Mouse (Mus musculus): ENCODE measurements around the gene Xpnpep1. TPM values are rescaled to one million over a fixed set of nuclear protein-coding genes. Genes with fewer than 3 reads are reported as not detected.

The Xpnpep1 gene
- polyA plus RNA-seq, 1 experiment from 2014 or later, result 132 TPM

GRCm38 (mm10) chr19:53078271-53079085 lies 38.5 kb upstream of the Xpnpep1 start:
- Histone ChIP-seq H3K4me3 (replicated peaks; ENCODE audit: low read length) (no peak overlapping the region), H3K36me3 (ENCODE audit: control insufficient read depth, insufficient read depth) (no peaks in the 10 kb centered on the region), H3K4me2 (ENCODE audit: low read length) (no peak overlapping the region), H3K27ac (ENCODE audit: low read length) (no peak overlapping the region), H3K27me3 (replicated peaks; ENCODE audit: control insufficient read depth, insufficient read depth, low read length) (no peaks in the 10 kb centered on the region), H3K9ac (replicated peaks; ENCODE audit: low read depth, low read length) (no peak overlapping the region), H3K4me1 (replicated peaks; ENCODE audit: control insufficient read depth, insufficient read depth, low read length) (peaks cover 13% of the 10 kb centered on the region; the same call in 1 of the 2 replicates), H3K9me3 (ENCODE audit: control insufficient read depth, low read length) (no peaks in the 10 kb centered on the region)
- peak; percentile 51; the same call in 1 of the 2 replicates for ATAC-seq
- 63% methylated on average over 9 of the region's 9 CpGs for WGBS

DNA sequence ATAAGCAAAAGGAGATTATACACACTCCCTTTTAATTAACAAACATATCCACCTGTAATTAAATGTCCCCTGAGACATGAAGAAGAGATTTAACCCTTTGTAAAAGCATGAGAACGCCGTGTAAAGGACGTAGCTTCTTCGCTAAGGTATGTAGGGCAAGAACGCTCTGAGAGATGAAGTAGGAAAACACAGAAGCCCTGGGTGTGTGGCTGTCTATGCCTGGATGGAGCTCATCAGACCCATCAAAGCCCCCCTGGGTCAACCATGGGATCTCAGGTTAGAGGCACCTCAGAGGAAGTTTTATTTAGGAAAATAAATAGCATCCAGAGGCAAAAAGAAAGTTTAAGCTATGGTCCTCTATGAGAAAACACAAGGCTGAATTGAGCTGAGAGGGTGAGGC lies 37.3 kb upstream of the Xpnpep1 start:
- no peak overlapping the region for H3K4me2 ChIP-seq (ENCODE audit: low read length)
- H3K4me1 ChIP-seq (replicated peaks; ENCODE audit: control insufficient read depth, insufficient read depth, low read length), result peaks cover 13% of the 10 kb centered on the region; the same call in 1 of the 2 replicates
- ATAC-seq, result no peak
- no peak overlapping the region for H3K9ac ChIP-seq (replicated peaks; ENCODE audit: low read depth, low read length)
- no peaks in the 10 kb centered on the region for H3K36me3 ChIP-seq (ENCODE audit: control insufficient read depth, insufficient read depth)
- no peak overlapping the region for H3K27ac ChIP-seq (ENCODE audit: low read length)
- WGBS, result 91% methylated on average over 5 of the region's 5 CpGs
- no peaks in the 10 kb centered on the region for H3K9me3 ChIP-seq (ENCODE audit: control insufficient read depth, low read length)
- H3K27me3 ChIP-seq (replicated peaks; ENCODE audit: control insufficient read depth, insufficient read depth, low read length), result no peaks in the 10 kb centered on the region
- no peak overlapping the region for H3K4me3 ChIP-seq (replicated peaks; ENCODE audit: low read length)

DNA sequence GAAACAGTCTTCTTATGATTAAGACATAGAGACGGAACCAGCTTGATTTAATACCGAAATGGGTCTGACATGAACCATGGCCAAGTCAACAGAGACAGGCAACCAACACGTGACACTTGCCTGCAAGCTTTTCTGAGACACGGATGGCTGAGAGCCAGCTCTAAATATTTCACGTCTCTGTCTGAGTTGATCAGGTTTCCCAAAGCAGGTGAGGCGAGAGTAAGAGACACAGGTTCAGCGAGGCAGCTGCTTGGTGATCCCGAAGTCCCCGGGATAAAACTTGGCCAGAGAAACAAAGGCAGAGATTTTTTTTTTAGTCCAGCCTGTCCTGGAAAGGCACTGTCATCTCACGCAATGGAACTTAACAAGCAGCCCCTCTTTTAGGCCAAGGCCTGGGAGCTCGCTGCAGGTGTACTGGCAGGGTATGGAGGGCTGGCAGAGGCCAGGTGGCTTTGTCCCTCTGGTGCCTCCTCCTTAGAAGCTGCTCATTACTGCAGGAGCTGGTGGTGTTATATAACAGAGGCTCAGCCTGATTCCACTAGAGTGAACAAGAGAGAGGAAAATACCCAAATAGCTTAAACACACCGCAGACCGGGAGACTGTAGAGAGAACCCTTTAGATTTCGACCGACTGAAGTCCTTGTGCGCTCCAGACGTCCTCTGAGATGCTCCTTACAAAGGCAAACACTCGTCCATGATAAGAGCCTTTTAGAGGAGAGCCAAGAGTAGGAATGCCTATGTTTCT lies 36.4 kb upstream of the Xpnpep1 start:
- H3K4me3 ChIP-seq (replicated peaks; ENCODE audit: low read length), result no peak overlapping the region
- no peaks in the 10 kb centered on the region for H3K27me3 ChIP-seq (replicated peaks; ENCODE audit: control insufficient read depth, insufficient read depth, low read length)
- ATAC-seq, result no peak
- WGBS, result 71% methylated on average over 18 of the region's 18 CpGs
- no peak overlapping the region for H3K27ac ChIP-seq (ENCODE audit: low read length)
- H3K9me3 ChIP-seq (ENCODE audit: control insufficient read depth, low read length), result no peaks in the 10 kb centered on the region
- no peak overlapping the region for H3K4me2 ChIP-seq (ENCODE audit: low read length)
- H3K4me1 ChIP-seq (replicated peaks; ENCODE audit: control insufficient read depth, insufficient read depth, low read length), result peaks cover 18% of the 10 kb centered on the region; the same call in 1 of the 2 replicates
- no peaks in the 10 kb centered on the region for H3K36me3 ChIP-seq (ENCODE audit: control insufficient read depth, insufficient read depth)
- no peak overlapping the region for H3K9ac ChIP-seq (replicated peaks; ENCODE audit: low read depth, low read length)

DNA sequence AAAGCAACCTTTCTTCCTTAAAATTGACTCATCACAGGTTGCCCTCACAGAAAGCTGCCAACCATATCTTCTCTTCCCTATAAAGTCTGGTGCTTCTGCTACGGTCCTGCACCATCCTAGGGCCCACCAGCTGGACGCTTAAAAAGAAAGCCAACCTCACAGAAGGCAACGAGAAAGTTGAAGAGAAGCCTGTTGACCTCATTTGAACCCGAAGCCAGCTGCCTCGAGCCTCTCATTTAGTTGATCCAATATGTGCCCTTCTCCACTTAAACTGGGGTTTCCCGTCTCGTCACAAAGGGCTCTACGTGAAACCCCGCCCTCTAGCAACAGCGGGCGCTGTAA lies 35.9 kb upstream of the Xpnpep1 start:
- Histone ChIP-seq H3K4me3 (replicated peaks; ENCODE audit: low read length) (no peak overlapping the region), H3K27me3 (replicated peaks; ENCODE audit: control insufficient read depth, insufficient read depth, low read length) (no peaks in the 10 kb centered on the region), H3K9ac (replicated peaks; ENCODE audit: low read depth, low read length) (no peak overlapping the region), H3K4me2 (ENCODE audit: low read length) (no peak overlapping the region), H3K4me1 (replicated peaks; ENCODE audit: control insufficient read depth, insufficient read depth, low read length) (peaks cover 14% of the 10 kb centered on the region; the same call in 1 of the 2 replicates), H3K36me3 (ENCODE audit: control insufficient read depth, insufficient read depth) (no peaks in the 10 kb centered on the region), H3K27ac (ENCODE audit: low read length) (no peak overlapping the region), H3K9me3 (ENCODE audit: control insufficient read depth, low read length) (no peaks in the 10 kb centered on the region)
- ATAC-seq, result no peak
- WGBS, result 87% methylated on average over 11 of the region's 11 CpGs

- Histone ChIP-seq H3K9me3 (ENCODE audit: control insufficient read depth, low read length) (no peaks in the 10 kb centered on the region), H3K9ac (replicated peaks; ENCODE audit: low read depth, low read length) (no peak overlapping the region), H3K4me1 (replicated peaks; ENCODE audit: control insufficient read depth, insufficient read depth, low read length) (peaks cover 14% of the 10 kb centered on the region; the same call in 1 of the 2 replicates), H3K4me2 (ENCODE audit: low read length) (no peak overlapping the region), H3K27ac (ENCODE audit: low read length) (no peak overlapping the region), H3K27me3 (replicated peaks; ENCODE audit: control insufficient read depth, insufficient read depth, low read length) (no peaks in the 10 kb centered on the region), H3K36me3 (ENCODE audit: control insufficient read depth, insufficient read depth) (no peaks in the 10 kb centered on the region), H3K4me3 (replicated peaks; ENCODE audit: low read length) (no peak overlapping the region)
- WGBS, result 76% methylated on average over 13 of the region's 13 CpGs
- ATAC-seq, result no peak
Measured at GRCm38 (mm10) chr19:53074899-53075722, 35.1 kb upstream of the Xpnpep1 start.

- 97% methylated on average over 4 of the region's 4 CpGs for WGBS
- Histone ChIP-seq H3K27me3 (replicated peaks; ENCODE audit: control insufficient read depth, insufficient read depth, low read length) (no peaks in the 10 kb centered on the region), H3K36me3 (ENCODE audit: control insufficient read depth, insufficient read depth) (no peaks in the 10 kb centered on the region), H3K9me3 (ENCODE audit: control insufficient read depth, low read length) (no peaks in the 10 kb centered on the region), H3K9ac (replicated peaks; ENCODE audit: low read depth, low read length) (no peak overlapping the region), H3K27ac (ENCODE audit: low read length) (no peak overlapping the region), H3K4me2 (ENCODE audit: low read length) (no peak overlapping the region), H3K4me3 (replicated peaks; ENCODE audit: low read length) (no peak overlapping the region), H3K4me1 (replicated peaks; ENCODE audit: control insufficient read depth, insufficient read depth, low read length) (peaks cover 14% of the 10 kb centered on the region; the same call in 1 of the 2 replicates)
- ATAC-seq, result no peak
Measured at GRCm38 (mm10) chr19:53073521-53073920, 33.5 kb upstream of the Xpnpep1 start.

- Histone ChIP-seq H3K9me3 (ENCODE audit: control insufficient read depth, low read length) (no peaks in the 10 kb centered on the region), H3K27me3 (replicated peaks; ENCODE audit: control insufficient read depth, insufficient read depth, low read length) (no peaks in the 10 kb centered on the region), H3K36me3 (ENCODE audit: control insufficient read depth, insufficient read depth) (no peaks in the 10 kb centered on the region), H3K27ac (ENCODE audit: low read length) (no peak overlapping the region), H3K4me3 (replicated peaks; ENCODE audit: low read length) (no peak overlapping the region), H3K4me1 (replicated peaks; ENCODE audit: control insufficient read depth, insufficient read depth, low read length) (peaks cover 14% of the 10 kb centered on the region; the same call in 1 of the 2 replicates), H3K9ac (replicated peaks; ENCODE audit: low read depth, low read length) (no peak overlapping the region), H3K4me2 (ENCODE audit: low read length) (no peak overlapping the region)
- no peak for ATAC-seq
- WGBS, result 86% methylated on average over 5 of the region's 5 CpGs
Measured at GRCm38 (mm10) chr19:53072406-53072805, 32.4 kb upstream of the Xpnpep1 start.

DNA sequence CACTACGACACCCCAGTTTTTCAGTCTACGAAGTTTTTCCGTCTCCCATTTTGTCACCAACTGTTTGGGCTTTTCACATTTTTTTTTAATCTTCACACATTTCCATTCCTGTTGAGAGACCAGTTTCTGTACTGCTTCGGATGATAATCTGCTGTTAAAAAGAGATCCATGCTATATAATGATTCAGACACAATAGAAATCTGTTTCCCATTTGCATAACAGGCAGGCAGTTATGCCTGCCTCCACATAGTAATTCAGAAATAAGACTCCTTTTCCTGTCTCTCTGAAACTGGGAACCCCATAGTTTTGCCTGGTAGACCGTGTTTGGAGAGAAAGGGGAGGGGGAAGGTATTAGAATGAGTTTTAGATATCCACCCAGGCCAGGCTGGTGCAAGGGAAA lies 31.6 kb upstream of the Xpnpep1 start:
- 34% methylated on average over 5 of the region's 5 CpGs for WGBS
- ATAC-seq, result peak; percentile 57
- H3K4me3 ChIP-seq (replicated peaks; ENCODE audit: low read length), result no peak overlapping the region
- no peaks in the 10 kb centered on the region for H3K27me3 ChIP-seq (replicated peaks; ENCODE audit: control insufficient read depth, insufficient read depth, low read length)
- H3K36me3 ChIP-seq (ENCODE audit: control insufficient read depth, insufficient read depth), result no peaks in the 10 kb centered on the region
- H3K4me2 ChIP-seq (ENCODE audit: low read length), result no peak overlapping the region
- H3K9me3 ChIP-seq (ENCODE audit: control insufficient read depth, low read length), result no peaks in the 10 kb centered on the region
- H3K27ac ChIP-seq (ENCODE audit: low read length), result no peak overlapping the region
- no peak overlapping the region for H3K9ac ChIP-seq (replicated peaks; ENCODE audit: low read depth, low read length)
- peaks cover 14% of the 10 kb centered on the region; the same call in 1 of the 2 replicates for H3K4me1 ChIP-seq (replicated peaks; ENCODE audit: control insufficient read depth, insufficient read depth, low read length)

- Histone ChIP-seq H3K9me3 (ENCODE audit: control insufficient read depth, low read length) (no peaks in the 10 kb centered on the region), H3K4me3 (replicated peaks; ENCODE audit: low read length) (no peak overlapping the region), H3K9ac (replicated peaks; ENCODE audit: low read depth, low read length) (no peak overlapping the region), H3K4me1 (replicated peaks; ENCODE audit: control insufficient read depth, insufficient read depth, low read length) (peaks cover 7% of the 10 kb centered on the region; the same call in 1 of the 2 replicates), H3K4me2 (ENCODE audit: low read length) (no peak overlapping the region), H3K27ac (ENCODE audit: low read length) (no peak overlapping the region), H3K27me3 (replicated peaks; ENCODE audit: control insufficient read depth, insufficient read depth, low read length) (no peaks in the 10 kb centered on the region), H3K36me3 (ENCODE audit: control insufficient read depth, insufficient read depth) (no peaks in the 10 kb centered on the region)
- WGBS, result 80% methylated on average over 4 of the region's 4 CpGs
- no peak for ATAC-seq
Measured at GRCm38 (mm10) chr19:53070870-53071269, 30.9 kb upstream of the Xpnpep1 start.

Measured in forebrain, embryonic 16.5 days (tissue).